Mouse (Mus musculus): Measurements from ENCODE around the gene Hdac10.

Hdac10 gene

GRCm38 (mm10) chr15:89148496-89149270 lies 20.2 kb upstream of the Hdac10 start:
- no peak for DNase-seq (ENCODE audit: low spot score)

GRCm38 (mm10) chr15:89147895-89148294 lies 19.4 kb upstream of the Hdac10 start:
- DNase-seq (ENCODE audit: low spot score) = no peak

GRCm38 (mm10) chr15:89147456-89147855 lies 19.0 kb upstream of the Hdac10 start:
- no peak for DNase-seq (ENCODE audit: low spot score)

DNA sequence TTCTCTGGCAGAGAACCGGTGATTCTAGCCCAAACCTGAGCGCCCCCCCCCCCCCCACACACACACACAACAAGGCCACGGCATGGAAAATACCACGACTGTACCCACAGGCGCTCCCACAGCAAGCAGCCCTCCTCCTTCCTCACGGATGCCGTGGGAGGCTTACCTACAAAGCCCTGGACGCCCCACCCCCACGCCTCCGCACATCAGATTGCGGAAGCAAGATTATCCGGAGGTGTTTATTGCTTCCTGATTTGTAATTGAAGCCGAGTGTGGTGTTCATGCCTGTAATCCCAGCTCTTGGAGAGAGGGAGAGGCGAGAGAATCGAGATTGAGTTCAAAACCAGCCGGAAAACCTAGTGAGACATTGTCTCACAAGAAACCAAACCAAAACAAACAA lies 18.5 kb upstream of the Hdac10 start:
- DNase-seq (ENCODE audit: low spot score) = no peak

- no peak for DNase-seq (ENCODE audit: low spot score)
These were observed 18.0 kb upstream of the Hdac10 start for GRCm38 (mm10) chr15:89146537-89146936.

DNA sequence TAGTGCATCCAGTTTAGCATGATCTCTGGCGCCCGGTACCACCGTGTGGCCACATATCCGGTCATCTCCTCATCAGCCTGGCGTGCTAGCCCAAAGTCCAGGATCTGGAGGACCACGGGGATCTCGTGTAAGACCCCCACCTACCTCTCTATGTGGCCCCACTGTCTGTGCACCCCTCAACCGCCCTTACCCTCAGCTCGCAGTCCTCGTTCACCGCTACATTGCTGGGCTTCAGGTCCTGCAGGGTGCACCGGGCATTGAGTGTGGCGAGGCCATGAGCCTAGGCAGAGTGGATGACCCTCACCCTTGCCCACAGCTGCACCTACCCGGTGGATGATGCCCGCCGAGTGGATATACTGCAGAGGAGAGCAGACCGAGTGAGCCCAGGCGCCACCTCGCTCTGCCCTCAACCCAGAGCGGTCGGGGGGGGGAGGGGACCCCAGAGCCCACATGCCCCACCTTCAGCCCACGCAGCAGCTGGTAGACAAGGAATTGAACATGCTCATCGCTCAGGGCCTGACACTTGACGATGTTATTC lies 17.4 kb upstream of the Hdac10 start:
- DNase-seq (ENCODE audit: low spot score) = no peak

GRCm38 (mm10) chr15:89144965-89145364 lies 16.5 kb upstream of the Hdac10 start:
- DNase-seq (ENCODE audit: low spot score) = no peak

DNA sequence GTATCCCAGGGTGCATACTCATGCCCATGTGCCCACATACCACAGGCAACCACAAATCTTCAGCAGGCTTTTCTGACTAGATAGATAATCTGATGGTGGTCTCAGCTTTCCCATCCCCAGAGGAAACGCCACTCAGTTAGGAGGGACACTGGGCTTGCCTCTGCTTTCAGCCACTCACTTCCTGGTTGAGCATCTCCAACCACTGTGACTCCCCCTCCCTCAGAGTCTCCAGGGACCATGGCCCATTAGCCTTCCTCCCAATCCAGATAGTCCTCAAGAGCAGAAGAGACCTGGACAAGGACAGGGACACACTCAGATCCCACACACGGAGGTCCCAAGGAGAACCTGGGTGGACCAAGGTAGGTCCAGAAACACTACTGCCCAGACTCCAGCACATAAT lies 14.6 kb upstream of the Hdac10 start:
- DNase-seq (ENCODE audit: low spot score) = no peak

DNA sequence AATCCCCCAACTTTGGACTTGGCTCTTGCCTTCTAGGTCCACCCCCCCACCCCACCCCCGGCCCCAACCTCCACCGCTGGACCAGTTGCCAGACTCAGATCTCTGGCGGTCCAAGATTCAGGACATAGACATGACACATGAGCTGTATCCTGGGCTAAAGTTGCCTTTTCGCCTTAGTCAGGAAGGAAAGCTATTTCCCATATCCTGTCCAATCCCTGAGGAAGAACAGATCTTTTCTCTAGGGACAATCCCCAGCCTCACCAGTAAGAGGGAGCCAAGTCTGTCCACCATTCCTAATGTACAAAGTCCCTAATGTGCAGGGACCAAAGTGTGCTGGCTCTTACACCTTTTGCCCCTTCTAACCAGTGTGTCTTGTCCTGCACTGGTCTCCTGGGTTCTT lies 13.4 kb upstream of the Hdac10 start:
- no peak for DNase-seq (ENCODE audit: low spot score)

DNA sequence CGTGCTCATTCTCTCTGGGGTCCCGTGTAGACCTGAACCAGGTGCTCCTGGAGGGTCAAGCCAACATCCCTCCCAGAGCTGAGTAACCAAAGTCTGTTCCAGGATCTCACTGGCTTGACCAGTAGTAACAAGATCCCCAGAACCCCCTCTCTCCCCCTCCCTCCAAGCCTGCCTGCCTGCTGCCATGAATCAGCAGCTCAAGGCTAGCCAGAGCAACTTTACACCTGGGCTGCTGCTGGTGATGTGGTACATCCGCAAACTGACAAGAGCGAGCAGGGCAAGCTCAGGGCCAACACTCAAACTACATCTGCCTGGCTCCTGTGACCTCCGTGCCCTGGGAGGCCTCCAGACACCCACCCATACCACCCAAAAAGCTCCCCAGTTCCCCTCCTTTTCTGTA lies 12.9 kb upstream of the Hdac10 start:
- no peak for DNase-seq (ENCODE audit: low spot score)

DNA sequence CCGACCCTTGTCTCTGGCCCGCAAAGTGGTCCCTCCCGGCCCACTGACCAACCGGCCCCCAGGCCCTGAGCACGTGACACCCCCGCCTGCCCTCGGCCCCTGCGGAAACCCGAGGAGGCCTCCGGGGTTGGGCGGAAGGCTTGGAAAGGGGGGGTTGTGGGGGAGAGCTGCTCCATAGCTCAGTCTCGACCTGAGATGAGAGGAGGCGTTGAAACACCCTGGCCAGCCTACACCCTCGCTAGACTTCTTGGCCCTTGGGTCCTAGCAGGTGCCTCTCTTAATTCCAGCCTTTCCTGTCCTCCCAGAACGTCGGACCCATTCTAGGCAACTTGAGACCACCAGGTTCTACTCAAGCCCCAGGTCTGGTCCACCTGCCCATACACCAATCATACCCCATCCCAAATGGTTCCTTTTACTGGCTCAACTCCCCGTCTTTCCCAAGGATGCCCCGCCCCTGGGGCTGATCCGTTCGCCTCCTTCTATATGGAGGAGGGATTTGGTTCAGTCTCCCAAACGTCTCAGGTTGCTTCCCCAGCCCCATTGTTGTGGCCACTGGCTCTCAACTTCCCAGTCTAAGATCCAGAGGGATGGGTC lies 12.3 kb upstream of the Hdac10 start, which contains the start of gene Mapk12:
Gene Mapk12, minus strand, starts transcription at position 45 of the 594 bp plus-strand sequence.
- no peak for DNase-seq (ENCODE audit: low spot score)

- DNase-seq (ENCODE audit: low spot score) = no peak
These were observed 11.7 kb upstream of the Hdac10 start for GRCm38 (mm10) chr15:89140048-89140658.

DNA sequence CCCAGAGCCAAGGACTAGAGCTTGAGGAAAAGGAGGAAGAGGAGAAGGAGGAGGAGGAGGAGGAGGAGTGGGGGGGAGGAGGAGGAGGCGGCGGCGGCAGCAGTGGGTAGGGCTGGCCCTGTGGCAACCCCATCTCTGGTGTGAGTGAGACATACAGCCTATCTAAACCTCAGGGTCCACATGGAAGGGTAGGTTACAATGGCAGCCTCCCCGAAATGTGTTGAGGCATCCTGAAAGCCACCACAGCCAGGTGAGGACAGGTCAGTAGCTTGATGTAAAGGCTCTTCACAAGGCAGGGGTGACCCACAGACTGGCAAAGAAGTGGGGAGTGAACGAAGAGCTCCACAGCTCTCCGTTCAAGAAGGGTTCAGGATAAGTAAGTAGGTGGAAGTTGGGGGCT lies 10.0 kb upstream of the Hdac10 start:
- DNase-seq (ENCODE audit: low spot score) = no peak

DNA sequence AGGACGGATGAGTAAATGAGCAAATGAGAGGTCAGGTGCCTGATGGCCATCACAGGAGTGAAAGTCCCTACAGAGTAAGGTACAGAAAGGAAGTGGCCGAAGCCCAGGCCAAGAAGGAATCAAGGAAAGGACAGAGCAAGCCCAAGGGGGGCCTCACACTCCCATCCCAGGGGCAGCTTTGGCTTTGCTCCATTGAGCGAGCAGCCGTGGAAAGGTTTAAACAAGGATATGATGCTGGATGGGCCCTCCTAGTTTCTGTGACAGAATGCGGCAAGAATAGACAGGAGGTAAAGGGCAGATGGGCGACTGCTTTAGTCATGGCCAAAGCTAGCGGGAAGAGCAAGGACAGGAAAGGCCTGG lies 9.5 kb upstream of the Hdac10 start:
- DNase-seq (ENCODE audit: low spot score) = no peak

- no peak for DNase-seq (ENCODE audit: low spot score)
These were observed 9.0 kb upstream of the Hdac10 start for GRCm38 (mm10) chr15:89137378-89138045.

GRCm38 (mm10) chr15:89136461-89137155 lies 8.1 kb upstream of the Hdac10 start:
- no peak for DNase-seq (ENCODE audit: low spot score)

- DNase-seq (ENCODE audit: low spot score) = no peak
These were observed 2.8 kb upstream of the Hdac10 start for GRCm38 (mm10) chr15:89131316-89131715.

DNA sequence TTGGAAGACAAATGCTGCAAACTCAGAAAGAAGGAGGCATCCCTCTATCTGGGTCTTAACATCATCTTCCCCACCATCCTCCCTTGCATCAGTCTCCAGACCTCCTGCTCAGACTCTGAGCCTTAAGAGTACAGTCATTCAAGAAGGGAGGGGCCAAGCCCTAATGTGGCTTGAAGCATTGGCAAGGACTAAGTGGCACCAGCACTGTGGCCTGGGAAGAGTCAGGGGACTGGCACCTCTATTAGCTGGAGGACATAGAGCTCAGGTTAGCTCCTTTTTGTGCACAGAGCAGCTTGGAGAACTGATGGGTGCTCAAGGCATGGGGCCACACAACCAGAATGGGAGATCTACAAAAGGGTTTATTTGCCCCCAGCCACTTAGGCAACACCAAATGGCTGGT lies 1.7 kb upstream of the Hdac10 start:
- no peak for DNase-seq (ENCODE audit: low spot score)

- DNase-seq (ENCODE audit: low spot score) = no peak
These were observed 1.0 kb downstream of the Hdac10 start for GRCm38 (mm10) chr15:89127364-89127940.

DNA sequence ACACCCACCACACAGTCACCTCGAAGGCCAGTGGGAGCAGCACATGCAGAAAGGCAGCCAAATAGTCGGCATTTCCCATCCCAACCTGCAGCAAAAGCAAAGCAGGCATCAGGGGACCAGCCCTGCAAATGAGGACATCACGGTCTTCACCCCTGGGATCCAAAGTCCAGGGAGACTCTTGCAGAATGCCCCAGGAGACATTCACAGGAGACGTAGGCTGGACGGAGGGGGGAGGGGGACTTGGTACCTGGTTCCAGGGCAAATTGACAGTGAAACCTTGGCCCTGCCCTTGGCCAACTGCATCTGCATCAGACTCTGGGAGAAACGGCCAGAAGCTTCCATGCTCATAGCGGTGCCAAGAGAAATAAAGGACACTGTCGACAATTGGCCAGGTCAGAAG lies 1.9 kb downstream of the Hdac10 start:
- no peak for DNase-seq (ENCODE audit: low spot score)

GRCm38 (mm10) chr15:89125351-89125750 lies 3.1 kb downstream of the Hdac10 start:
- DNase-seq (ENCODE audit: low spot score) = no peak

DNA sequence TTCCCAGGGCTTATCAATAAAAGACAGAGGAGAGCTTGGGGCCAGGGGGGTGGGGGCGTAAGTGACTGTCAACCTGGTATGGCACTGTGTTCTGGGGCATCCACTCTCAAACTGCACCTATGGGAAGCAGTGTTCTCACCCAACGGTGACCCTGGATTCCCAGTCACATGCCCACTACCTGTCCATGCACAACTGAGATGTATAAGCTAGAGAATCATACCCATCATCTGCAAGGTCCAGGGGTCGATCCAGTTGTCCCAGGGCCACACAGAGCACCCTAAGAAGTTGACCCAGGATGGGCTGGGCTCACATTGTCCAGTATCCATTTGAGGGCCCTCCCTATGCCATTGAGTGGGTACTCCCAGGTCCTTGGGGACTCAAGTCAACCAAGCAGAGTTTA lies 4.2 kb downstream of the Hdac10 start:
- no peak for DNase-seq (ENCODE audit: low spot score)
